Mouse (Mus musculus) frontal cortex, postnatal 14 days (tissue): ENCODE data around the gene Olfr741.

Source experiments
- DNase-seq, 2 experiments: peaks; one replicate each; pipeline ENCODE4 v3.0.0; 2022; ENCODE audit warnings: low spot score in 2 of 2

Olfr741 gene

DNA sequence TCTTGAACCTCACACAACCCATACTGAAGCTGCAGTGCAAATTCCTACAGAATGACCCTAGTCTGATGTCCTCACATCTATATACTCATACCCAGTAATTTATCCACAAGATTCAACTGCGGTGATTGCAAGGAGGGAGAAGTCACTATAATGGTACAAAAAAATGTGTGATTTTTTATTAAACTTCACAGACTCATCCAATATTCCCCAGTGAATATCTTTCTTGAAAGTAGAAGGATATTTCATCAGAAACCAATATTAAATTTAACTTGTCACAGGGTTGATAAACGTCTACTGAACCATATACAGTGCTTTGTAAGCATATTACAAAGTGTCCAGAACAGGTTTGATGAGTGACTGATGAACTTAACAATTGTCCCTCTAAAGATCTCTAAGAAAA lies at the start of gene Olfr741:
TSS of gene Olfr741 (plus strand) at position 301 of the 400 bp plus-strand sequence.
- DNase-seq, result no peak

DNA sequence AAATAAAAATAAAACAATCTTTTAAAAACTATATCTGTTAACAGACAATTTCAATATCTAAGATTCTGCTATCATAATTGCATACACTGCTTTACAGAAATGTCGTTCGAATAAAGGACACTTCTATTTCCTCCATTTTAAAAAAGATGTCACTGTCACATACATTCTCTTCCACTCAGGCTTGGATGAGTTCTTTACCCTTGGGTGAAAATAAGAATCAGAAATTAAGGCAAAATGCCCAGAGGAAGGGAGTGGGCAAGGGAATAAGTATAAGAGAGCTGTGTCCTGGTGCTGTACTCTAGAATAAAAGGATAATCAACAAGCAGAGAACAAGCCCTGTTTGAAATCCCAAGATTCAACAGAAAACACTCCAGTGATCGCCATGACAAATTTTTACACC lies 27.3 kb upstream of the Olfr741 start, which contains the start of gene Olfr740:
TSS of gene Olfr740 (plus strand) at position 301 of the 400 bp plus-strand sequence.
- no peak for DNase-seq

DNA sequence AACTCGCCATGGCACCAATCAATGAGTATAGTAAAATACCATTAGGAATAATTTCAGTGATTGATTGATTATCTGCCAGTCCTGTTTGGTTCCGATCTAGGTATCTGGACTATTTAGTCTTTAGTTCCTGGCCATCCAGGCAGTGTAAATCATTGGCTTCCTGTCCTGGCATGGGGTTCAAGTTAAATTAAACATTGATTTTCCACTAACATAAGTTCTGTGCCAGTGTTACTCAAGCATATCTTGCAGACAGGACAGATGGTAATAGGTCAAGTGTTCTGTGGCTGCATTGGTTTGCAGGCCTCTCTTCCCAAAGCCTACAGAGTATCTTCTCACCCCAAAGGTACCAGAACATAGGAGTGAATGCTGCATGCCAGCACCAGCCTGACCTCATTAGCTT lies 5.9 kb downstream of the Olfr741 start:
- DNase-seq, result no peak

DNA sequence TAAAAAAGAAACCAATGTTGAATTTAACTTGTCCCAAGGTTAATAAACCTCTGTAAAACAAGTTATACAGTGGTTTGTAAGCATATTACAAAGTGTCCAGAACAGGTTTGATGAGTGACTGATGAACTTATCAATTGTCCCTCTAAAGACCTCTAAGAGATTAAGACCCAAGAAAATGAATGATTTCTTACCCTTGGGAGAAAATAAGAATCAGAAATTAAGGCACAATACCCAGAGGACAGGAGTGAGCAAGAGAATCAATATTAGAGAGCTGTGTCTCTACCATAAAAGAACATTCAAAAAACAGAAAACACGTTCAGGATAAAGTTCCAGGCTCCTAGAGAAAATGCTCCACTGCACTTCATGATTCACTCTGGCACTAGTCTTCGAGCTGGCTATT lies 30.8 kb downstream of the Olfr741 start, which contains the start of gene Olfr742:
TSS of gene Olfr742 (plus strand) at position 301 of the 400 bp plus-strand sequence.
- no peak for DNase-seq

DNA sequence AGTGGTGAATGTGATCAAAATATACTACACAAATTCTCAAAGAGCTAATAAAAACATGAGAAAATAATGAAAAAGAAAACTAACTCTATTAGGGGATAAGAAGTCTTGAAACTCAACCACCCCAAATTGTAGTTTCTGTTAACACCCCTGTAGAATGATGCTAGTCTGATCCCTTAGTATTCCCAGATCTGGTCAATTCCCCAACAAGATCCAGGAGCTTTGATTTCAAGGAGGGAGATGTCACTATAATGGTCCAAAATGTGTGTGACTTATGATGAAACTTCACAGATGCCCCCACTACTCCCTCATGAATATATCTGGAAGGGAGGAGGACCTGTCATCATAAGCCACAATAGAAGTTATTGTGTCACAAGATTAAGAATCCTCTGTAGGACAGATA lies 49.0 kb downstream of the Olfr741 start, which contains the start of gene Olfr743:
TSS of gene Olfr743 (plus strand) at position 301 of the 400 bp plus-strand sequence.
- no peak for DNase-seq
